Mouse (Mus musculus) right cerebral cortex, postnatal 14 days (tissue): ENCODE data around the gene Gm765.

ENCODE experiments used
- DNase-seq: peaks from one replicate; pipeline ENCODE4 v3.0.0; 2022

Gene Gm765

DNA sequence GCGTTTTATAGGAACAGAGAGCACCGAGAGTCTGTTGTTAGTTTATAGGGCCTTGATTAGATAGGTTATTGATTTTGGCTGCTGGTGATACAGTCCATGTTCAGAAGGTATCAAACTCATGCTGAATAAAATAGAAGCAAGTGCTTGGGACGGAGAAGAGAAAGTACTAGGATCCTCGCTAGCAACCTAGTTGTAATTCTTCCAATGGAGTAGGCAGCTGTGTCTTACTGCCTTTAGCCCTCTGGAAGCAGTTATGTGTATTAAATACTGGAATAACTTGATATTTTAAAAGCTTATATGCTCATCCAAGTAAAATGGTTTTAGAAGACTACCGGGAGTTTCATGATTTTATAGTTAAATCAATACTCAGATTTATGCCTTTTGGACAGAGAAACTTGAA, 132.3 kb downstream of the Gm765 start:
- DNase-seq, result no peak

DNA sequence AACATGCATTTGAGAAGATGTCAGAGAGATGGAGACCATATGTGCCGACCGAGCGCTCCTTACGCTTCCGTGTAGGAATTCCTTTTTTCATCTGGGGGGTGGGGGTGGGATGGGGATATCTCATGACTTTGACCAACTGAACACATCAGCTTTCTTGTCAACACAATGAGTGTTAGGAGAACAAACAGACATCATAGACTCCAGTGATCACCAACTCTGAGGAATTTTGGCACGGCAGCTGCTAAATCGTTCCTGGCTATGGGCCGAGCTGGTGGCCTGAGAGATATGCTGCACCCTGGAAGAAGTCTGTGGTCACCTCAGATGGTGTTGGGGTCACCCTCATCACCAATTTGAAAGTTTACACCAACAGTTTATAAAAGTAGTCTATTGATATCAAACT, 134.5 kb downstream of the Gm765 start:
- no peak for DNase-seq

DNA sequence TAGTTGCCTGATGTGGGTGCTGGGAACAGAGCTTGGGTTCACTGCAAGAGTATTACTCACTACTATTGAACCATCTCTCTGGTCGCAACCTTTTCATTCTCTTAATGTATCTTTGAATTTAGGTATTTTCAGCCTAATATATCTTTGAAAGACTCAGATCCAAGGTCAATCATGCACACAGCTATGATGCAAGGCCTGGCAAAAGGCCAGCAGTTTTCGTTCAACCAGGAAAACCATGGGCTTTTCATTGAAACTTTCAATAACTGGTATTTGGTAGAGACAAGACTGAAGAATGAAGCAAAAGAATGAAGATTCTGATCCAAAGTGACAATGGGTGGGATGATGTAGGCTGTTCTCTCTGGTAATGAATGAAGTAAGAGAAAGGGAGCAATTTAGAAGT, 143.8 kb downstream of the Gm765 start:
- DNase-seq, result no peak

DNA sequence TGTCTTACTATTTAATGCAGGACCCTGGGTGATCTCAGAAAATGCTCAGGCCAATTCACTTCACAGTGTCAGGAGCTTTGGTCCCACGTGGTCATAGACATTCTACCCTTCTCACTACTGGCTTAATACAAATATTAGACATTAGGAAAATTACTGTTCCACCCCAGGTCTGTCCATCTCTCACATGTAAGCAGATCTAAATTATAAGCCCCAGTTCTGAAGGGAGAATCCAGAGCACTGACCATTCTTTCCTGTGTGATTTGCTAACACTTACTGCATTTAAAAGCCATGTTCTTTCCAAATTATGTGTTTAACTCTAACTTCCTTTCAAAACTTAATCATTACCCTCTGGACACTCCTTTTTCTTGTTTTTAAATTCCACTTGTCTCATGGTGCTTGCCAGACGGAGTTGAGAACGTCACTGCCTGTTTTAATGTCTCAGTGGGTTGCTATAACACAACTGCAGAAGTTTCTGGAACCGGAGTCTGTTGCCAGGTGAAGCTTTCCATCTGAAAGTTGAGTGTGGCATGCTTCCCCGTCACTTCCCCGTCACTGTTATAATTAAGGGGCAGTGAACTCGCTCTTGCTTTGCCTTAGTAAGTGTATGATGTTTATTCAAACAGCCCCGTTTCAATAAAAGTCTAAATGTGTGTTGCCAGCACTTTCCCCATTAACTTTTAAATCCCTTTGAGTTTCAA, 151.7 kb downstream of the Gm765 start:
- no peak for DNase-seq
